Mouse (Mus musculus) limb, embryonic 11.5 days (tissue): Measurements from ENCODE around the gene Vps37c. TPM values are rescaled to one million over a fixed set of nuclear protein-coding genes. Genes with fewer than 3 reads are reported as not detected.

Experiments
- ATAC-seq: fragments of 200-750 bp; cut with Nextera tagmentation; 2 replicates; pipeline ENCODE4 v1.8.0; 2017; ENCODE audit warnings: low read depth; ENCODE audit not compliant: insufficient number of reproducible peaks, low FRiP score, low TSS enrichment
- DNase-seq: peaks from one replicate; pipeline ENCODE4 v3.0.0-alpha.2; 2015; ENCODE audit warnings: low spot score
- H3K27ac ChIP-seq: fragments of 300-500 bp; sonication (generic); replicated peaks from 2 replicates; pipeline ENCODE4 v1.5.1; 2014; ENCODE audit warnings: low read depth, mild to moderate bottlenecking, low read length
- H3K27me3 ChIP-seq: fragments of 300-500 bp; sonication (generic); 2 replicates; pipeline ENCODE4 v1.6.1; 2014; ENCODE audit warnings: mild to moderate bottlenecking, low read length, mixed read lengths; ENCODE audit not compliant: control insufficient read depth, insufficient read depth
- H3K36me3 ChIP-seq: fragments of 300-500 bp; sonication (generic); 2 replicates; pipeline ENCODE4 v1.6.1; 2014; ENCODE audit warnings: mild to moderate bottlenecking, low read length, moderate library complexity, mixed read lengths; ENCODE audit not compliant: control insufficient read depth, insufficient read depth
- H3K4me1 ChIP-seq: fragments of 300-500 bp; sonication (generic); 2 replicates; pipeline ENCODE4 v1.6.1; 2014; ENCODE audit warnings: low read length, mixed read lengths; ENCODE audit not compliant: control insufficient read depth, insufficient read depth
- H3K4me2 ChIP-seq: fragments of 300-500 bp; sonication (generic); 2 replicates; pipeline ENCODE4 v1.6.1; 2014; ENCODE audit warnings: low read depth, mild to moderate bottlenecking, moderate library complexity; ENCODE audit not compliant: severe bottlenecking
- H3K4me3 ChIP-seq: fragments of 300-500 bp; sonication (generic); 2 replicates; pipeline ENCODE4 v1.5.1; 2014; ENCODE audit warnings: low read depth, low read length
- H3K9ac ChIP-seq: fragments of 300-500 bp; sonication (generic); 2 replicates; pipeline ENCODE4 v1.6.1; 2014; ENCODE audit warnings: mild to moderate bottlenecking, low read length
- H3K9me3 ChIP-seq: fragments of 300-500 bp; sonication (generic); 2 replicates; pipeline ENCODE4 v1.6.1; 2016; ENCODE audit warnings: low read length; ENCODE audit not compliant: control insufficient read depth
- WGBS: fragments of 180-500 bp; shearing (Covaris S2); extraction: QIAGEN DNeasy Blood & Tissue Kit; methylation state at CpG from one replicate; pipeline ENCODE4 v1.1.7; 2014; 5-methylcytosine and 5-hydroxymethylcytosine counted together
- polyA plus RNA-seq: library from polyadenylated mRNA; unstranded; fragments of >200 nt; fragmentation: Nextera tagmentation; extraction: Ambion mirVana; gene quantifications from 2 replicates; pipeline ENCODE4 v1.2.1, GENCODE M21; 2014

Gene Vps37c
- polyA plus RNA-seq, 1 experiment from 2014 or later, result 29.7 TPM

DNA sequence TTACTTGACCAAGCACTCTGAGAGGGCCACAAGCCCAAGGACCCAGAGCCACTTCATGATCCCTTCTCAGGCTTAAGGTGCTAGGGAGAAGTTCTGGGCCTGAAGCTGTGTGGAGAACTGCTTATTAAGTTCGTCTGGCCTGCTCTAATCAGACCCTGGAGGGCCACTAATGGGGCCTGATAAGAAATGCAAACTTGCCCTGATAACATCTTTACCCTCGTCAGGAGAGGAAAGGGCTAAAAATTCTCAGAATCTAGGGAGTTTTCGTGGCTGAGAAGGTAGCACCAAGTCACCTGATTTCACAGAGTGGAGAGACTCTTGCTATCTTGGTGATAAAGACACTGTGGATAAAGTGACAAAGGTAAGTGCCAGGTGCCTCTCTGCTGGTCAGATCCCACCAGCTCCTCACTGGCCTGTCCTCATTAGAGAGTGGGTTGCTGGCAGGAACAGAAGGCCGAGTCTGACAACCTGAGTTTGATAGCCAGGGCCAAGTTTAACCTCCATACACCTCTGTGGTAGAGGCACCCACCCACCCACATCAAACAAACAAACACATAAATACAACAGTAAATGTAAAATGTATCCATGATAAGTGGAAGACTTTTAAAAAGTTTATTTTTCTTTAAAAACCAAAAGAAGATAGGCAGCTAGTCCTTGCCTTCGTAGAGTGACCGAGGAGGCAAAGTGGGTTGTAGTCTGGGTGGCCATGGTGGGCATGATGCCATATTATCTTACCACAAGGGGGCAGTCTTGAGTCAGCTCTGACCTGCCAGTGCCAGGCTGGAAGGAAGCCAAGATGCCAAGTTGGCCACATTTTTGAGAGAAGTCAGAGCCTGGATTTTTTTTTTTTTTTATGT, 10.4 kb upstream of the Vps37c start, which contains the start of gene Pga5:
Pga5 (minus strand) TSS at position 157 of the 857 bp plus-strand sequence.
- no peaks in the 10 kb centered on the region for H3K36me3 ChIP-seq
- no peak within 1 kb of the TSS for H3K4me2 ChIP-seq
- DNase-seq, result peak; percentile 78
- H3K9ac ChIP-seq, result no peak within 1 kb of the TSS
- no peaks in the 10 kb centered on the region for H3K27me3 ChIP-seq
- no peak within 1 kb of the TSS for H3K4me3 ChIP-seq
- ATAC-seq, result no peak
- no peaks in the 10 kb centered on the region for H3K9me3 ChIP-seq
- no peaks in the 10 kb centered on the region for H3K4me1 ChIP-seq
- no peak within 1 kb of the TSS for H3K27ac ChIP-seq
- 46% methylated on average over 6 of the region's 6 CpGs for WGBS

DNA sequence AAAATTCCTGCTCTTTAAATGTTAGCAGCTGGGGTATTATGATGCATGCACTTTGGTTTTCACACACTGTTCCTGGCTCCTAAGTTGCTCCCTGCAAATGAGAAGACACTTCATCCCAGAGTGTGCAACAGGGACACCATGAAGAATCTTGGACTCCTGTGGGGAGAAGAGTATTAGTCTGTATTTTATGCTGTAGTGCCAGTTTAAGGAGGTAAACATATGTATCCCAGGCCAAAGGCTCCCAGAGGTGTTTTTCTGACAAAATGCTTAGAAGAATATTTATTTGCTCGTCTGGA, 9.8 kb upstream of the Vps37c start:
- Histone ChIP-seq H3K27me3 (no peaks in the 10 kb centered on the region), H3K4me2 (no peak overlapping the region), H3K9me3 (no peaks in the 10 kb centered on the region), H3K4me3 (no peak overlapping the region), H3K4me1 (no peaks in the 10 kb centered on the region), H3K27ac (no peak overlapping the region), H3K9ac (no peak overlapping the region), H3K36me3 (no peaks in the 10 kb centered on the region)
- DNase-seq (no peak), ATAC-seq (no peak)
- 67% methylated on average over 1 of the region's 1 CpGs for WGBS

DNA sequence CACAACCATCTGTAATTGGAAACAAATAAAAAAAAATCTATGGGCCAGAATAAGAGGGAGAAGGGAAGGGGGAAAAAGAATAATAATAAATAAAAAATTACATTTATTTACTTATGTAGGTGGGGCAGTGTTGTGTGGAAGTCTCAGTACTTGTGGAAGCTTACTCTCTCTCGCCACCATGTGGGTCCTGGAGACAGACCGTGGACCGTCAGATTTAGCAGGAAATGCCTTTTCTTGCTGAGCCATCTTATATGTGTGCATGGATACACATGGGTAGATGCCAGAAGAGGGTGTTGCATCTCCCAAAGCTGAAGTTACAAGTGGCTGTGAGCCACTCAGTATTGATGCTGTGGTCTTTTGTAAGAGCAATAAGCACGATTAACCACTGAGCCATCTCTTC, 7.0 kb upstream of the Vps37c start:
- no peak for DNase-seq
- H3K9me3 ChIP-seq, result no peaks in the 10 kb centered on the region
- no peaks in the 10 kb centered on the region for H3K36me3 ChIP-seq
- no peaks in the 10 kb centered on the region for H3K4me1 ChIP-seq
- H3K9ac ChIP-seq, result no peak overlapping the region
- ATAC-seq, result no peak
- no peak overlapping the region for H3K4me3 ChIP-seq
- WGBS, result 75% methylated on average over 4 of the region's 4 CpGs
- H3K4me2 ChIP-seq, result no peak overlapping the region
- no peak overlapping the region for H3K27ac ChIP-seq
- H3K27me3 ChIP-seq, result no peaks in the 10 kb centered on the region

DNA sequence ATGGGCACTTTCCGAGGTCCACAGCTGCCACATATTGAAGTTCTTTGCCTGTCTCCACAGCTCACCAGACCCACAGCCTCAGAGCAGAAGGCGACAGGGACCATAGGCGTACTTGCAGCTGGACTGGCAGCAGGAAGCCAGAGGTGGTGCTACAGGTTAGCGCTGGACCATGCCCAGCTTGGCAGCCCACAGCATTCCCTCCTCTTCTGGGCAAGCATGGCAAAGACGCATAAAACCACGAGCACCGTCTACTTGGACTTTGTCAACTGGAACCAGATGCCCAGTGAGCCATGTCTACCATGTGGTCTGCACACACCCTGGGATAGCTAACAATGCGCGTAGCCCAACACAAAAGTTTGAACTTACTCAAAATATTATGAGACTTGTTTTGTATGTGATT, 3.5 kb upstream of the Vps37c start:
- ATAC-seq, result no peak
- H3K4me2 ChIP-seq, result no peak overlapping the region
- 91% methylated on average over 9 of the region's 9 CpGs for WGBS

DNA sequence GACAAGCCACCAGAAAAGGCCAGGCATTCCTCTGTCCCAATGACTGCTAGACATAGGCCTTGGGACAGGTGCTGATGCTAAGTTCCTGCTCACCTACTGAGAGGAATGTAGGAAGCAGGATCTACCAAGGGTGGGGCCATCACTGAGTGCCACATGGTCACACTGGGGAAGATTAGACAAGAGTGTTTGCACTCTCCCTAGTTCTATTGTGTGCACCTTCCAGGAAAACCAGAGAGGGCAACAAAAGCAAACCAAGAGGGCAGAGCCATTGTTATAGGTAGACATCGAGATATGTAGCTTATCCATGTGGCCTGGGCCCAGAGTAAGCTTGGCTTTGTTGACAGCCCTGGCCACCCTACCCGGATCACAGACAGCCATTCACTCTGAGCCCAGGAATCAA, 2.8 kb upstream of the Vps37c start:
- ATAC-seq, result no peak
- DNase-seq, result no peak
- Histone ChIP-seq H3K4me3 (no peak overlapping the region), H3K27ac (no peak overlapping the region), H3K4me1 (peaks cover 10% of the 10 kb centered on the region; the same call in 1 of the 2 replicates), H3K9ac (no peak overlapping the region), H3K9me3 (no peaks in the 10 kb centered on the region), H3K36me3 (no peaks in the 10 kb centered on the region), H3K27me3 (no peaks in the 10 kb centered on the region), H3K4me2 (no peak overlapping the region)
- WGBS, result 92% methylated on average over 2 of the region's 2 CpGs

More for the DNA sequence above, 3.5 kb upstream of the Vps37c start:
- Histone ChIP-seq H3K27me3 (no peaks in the 10 kb centered on the region), H3K9me3 (no peaks in the 10 kb centered on the region), H3K4me3 (no peak overlapping the region), H3K9ac (no peak overlapping the region), H3K27ac (no peak overlapping the region), H3K36me3 (no peaks in the 10 kb centered on the region), H3K4me1 (peaks cover 10% of the 10 kb centered on the region; the same call in 1 of the 2 replicates)
- DNase-seq, result no peak

DNA sequence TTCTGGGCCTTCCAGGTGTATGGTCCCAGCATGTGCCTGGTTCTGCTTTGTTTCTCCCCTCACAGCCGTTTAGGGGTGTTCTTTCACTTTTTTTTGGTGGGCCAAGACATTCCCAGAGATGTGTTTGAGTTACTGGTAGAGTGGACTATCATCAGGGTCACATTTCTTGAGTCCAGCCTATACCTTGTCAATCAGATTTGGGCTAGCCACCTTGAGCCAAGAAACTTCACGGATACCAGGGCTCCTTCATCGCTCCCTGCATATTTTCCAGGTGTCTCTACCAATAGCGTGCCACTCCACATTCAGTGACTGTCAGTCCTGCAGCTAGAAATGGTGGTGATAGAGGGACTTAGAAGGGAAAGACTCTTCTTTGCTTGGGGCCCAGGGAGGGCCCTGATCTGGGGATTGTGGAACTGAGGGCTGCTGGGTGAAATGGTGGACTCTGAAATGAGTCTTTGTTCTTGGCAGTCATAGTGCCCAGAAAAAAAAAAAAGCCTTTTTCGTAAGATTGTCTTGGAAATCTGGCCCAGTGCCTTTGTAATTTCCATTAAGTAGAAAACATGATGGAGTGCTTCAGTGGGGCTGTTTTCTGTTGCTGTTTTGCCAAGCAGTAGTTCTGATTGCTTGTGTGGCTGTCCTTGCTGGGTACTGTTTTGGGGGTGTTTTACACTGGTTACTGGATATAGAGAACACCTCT, 1.1 kb downstream of the Vps37c start:
- Histone ChIP-seq H3K27me3 (no peaks in the 10 kb centered on the region), H3K4me3 (peak overlapping the region; percentile 84), H3K4me2 (peak overlapping the region; percentile 66), H3K36me3 (no peaks in the 10 kb centered on the region), H3K9me3 (no peaks in the 10 kb centered on the region), H3K27ac (no peak overlapping the region; the same call in 1 of the 2 replicates), H3K4me1 (peaks cover 10% of the 10 kb centered on the region; the same call in 1 of the 2 replicates), H3K9ac (peak overlapping the region; percentile 81)
- 64% methylated on average over 5 of the region's 5 CpGs for WGBS
- no peak for DNase-seq
- ATAC-seq, result no peak

DNA sequence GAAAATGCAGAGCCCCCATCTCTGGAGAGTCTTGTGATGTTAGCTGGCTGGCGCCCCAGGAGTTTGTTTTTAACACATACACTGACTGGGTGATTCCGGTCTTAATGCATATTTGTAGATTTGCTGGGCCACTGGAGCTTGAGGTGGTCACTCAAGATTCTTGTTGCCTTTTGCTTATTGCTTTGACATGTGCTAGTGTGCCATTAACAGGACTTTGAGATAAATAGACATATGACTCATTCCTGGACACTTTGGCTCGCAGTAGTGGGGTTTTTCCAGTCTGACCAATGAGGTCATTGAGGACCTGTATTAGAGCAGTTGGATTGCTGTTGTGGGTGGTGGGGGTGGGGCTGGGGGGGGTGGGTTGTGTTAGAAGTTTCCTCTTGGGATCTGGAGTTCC, 1.8 kb downstream of the Vps37c start:
- no peak overlapping the region for H3K27ac ChIP-seq
- no peak overlapping the region for H3K9ac ChIP-seq
- no peaks in the 10 kb centered on the region for H3K9me3 ChIP-seq
- no peak for ATAC-seq
- WGBS, result 81% methylated on average over 3 of the region's 3 CpGs
- no peak overlapping the region for H3K4me2 ChIP-seq
- no peak overlapping the region for H3K4me3 ChIP-seq
- H3K36me3 ChIP-seq, result no peaks in the 10 kb centered on the region
- DNase-seq, result no peak
- peaks cover 10% of the 10 kb centered on the region; the same call in 1 of the 2 replicates for H3K4me1 ChIP-seq
- no peaks in the 10 kb centered on the region for H3K27me3 ChIP-seq

DNA sequence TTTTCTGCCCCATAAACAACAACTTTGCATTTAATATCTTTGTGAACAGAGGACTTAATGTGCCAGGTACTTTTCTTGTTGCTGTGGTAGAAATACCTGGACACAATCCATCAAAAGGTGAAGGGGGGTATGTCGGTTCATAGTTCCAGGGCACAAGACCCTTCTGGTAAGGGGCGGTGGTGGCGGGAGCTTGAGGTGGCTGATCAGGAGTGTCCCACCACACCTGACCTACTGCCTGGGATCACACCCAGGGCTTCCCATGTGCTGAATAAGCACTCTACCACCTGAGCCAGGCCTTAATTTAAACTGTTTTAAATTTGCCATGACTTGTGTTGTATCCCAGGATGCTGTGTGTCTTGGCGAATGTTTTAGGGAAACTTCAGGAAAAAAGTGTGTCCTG, 2.6 kb downstream of the Vps37c start:
- H3K36me3 ChIP-seq, result no peaks in the 10 kb centered on the region
- no peaks in the 10 kb centered on the region for H3K9me3 ChIP-seq
- DNase-seq, result no peak
- ATAC-seq, result no peak
- 86% methylated on average over 4 of the region's 4 CpGs for WGBS
- no peak overlapping the region for H3K9ac ChIP-seq
- no peak overlapping the region for H3K4me3 ChIP-seq
- no peak overlapping the region for H3K27ac ChIP-seq
- H3K4me1 ChIP-seq, result peaks cover 10% of the 10 kb centered on the region; the same call in 1 of the 2 replicates
- H3K27me3 ChIP-seq, result no peaks in the 10 kb centered on the region
- H3K4me2 ChIP-seq, result no peak overlapping the region
